ENCODE assay signal across 8 mouse cellular contexts in the genomic region with DNA sequence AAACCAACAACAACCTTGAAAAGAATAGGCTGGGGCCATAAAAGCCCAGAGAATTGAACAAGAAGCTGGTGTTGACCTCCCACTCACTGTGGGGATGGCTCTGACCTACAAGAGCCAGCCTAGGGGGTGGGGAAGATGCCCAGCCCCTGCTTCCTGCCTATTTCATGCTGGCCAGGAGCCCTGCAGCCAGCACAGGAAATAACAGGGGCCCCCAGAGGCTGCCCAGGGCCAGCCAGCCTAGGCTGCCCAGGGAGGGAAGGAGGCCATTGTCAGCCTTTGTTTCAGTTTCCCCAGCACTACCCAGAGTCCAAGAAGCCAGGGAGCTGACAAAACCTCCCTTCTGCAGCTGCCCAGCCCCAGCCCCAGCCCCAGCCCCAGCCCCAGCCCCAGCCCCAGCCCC.
A peak's percentile ranks its signal among the peaks of the same experiment; 100 is the strongest.
DNase-seq lines count a peak whose midpoint lies in the region; ATAC-seq lines count a peak whose summit lies in the region.

No protein-coding gene starts in this region.

- H3K4me3 ChIP-seq in hindbrain, embryonic 13.5 days: no peak overlapping the region

- H3K9ac ChIP-seq in hindbrain, embryonic 13.5 days: peak overlapping the region; percentile 60; the same call in 1 of the 2 replicates

- H3K27me3 ChIP-seq in hindbrain, embryonic 13.5 days: no peaks in the 10 kb centered on the region

- no peak overlapping the region for H3K4me2 ChIP-seq in hindbrain, embryonic 13.5 days

- peaks cover 91% of the 10 kb centered on the region for H3K4me1 ChIP-seq in hindbrain, embryonic 13.5 days (replicated peaks)

- H3K36me3 ChIP-seq in hindbrain, embryonic 13.5 days: no peaks in the 10 kb centered on the region

- ATAC-seq in hindbrain, embryonic 13.5 days (ENCODE audit: low FRiP score): no peak

- H3K27ac ChIP-seq in hindbrain, embryonic 13.5 days: peak overlapping the region; percentile 82

- H3K9me3 ChIP-seq in hindbrain, embryonic 13.5 days: no peaks in the 10 kb centered on the region

- DNase-seq in Muller cell, postnatal 12 days (ENCODE audit: inconsistent ontology term): peak; percentile 49
- peak; percentile 56 for DNase-seq in embryo, embryonic 11 days
- peak; percentile 66 for DNase-seq in lung, postnatal 10 days
- DNase-seq in layer of hippocampus, postnatal 25 days (ENCODE audit: extremely low spot score in 1 of 2, low spot score in 1 of 2): no peak
- DNase-seq in ovary, postnatal 10 days (ENCODE audit: low spot score): no peak
- DNase-seq in thymus, postnatal 14 days: no peak
- no peak for DNase-seq in cerebellum, adult 9-11 months

Comparison
In these comparisons a context has a peak if more than half of its experiments do, and no peak if none do; other contexts are left out.
1. DNase-seq: peak in Muller cell, postnatal 12 days (single experiment), embryo, embryonic 11 days (single experiment) and lung, postnatal 10 days (single experiment); none in layer of hippocampus, postnatal 25 days (0 of 2), ovary, postnatal 10 days (single experiment), thymus, postnatal 14 days (single experiment) and cerebellum, adult 9-11 months (single experiment).